Mouse (Mus musculus) limb, embryonic 11.5 days (tissue): ENCODE data around the gene Patz1. TPM values are rescaled to one million over a fixed set of nuclear protein-coding genes. Genes with fewer than 3 reads are reported as not detected.

ENCODE experiments used
- ATAC-seq: fragments of 200-750 bp; cut with Nextera tagmentation; 2 replicates; pipeline ENCODE4 v1.8.0; 2017; ENCODE audit warnings: low read depth; ENCODE audit not compliant: insufficient number of reproducible peaks, low FRiP score, low TSS enrichment
- DNase-seq: peaks from one replicate; pipeline ENCODE4 v3.0.0-alpha.2; 2015; ENCODE audit warnings: low spot score
- H3K27ac ChIP-seq: fragments of 300-500 bp; sonication (generic); replicated peaks from 2 replicates; pipeline ENCODE4 v1.5.1; 2014; ENCODE audit warnings: low read depth, mild to moderate bottlenecking, low read length
- H3K27me3 ChIP-seq: fragments of 300-500 bp; sonication (generic); 2 replicates; pipeline ENCODE4 v1.6.1; 2014; ENCODE audit warnings: mild to moderate bottlenecking, low read length, mixed read lengths; ENCODE audit not compliant: control insufficient read depth, insufficient read depth
- H3K36me3 ChIP-seq: fragments of 300-500 bp; sonication (generic); 2 replicates; pipeline ENCODE4 v1.6.1; 2014; ENCODE audit warnings: mild to moderate bottlenecking, low read length, moderate library complexity, mixed read lengths; ENCODE audit not compliant: control insufficient read depth, insufficient read depth
- H3K4me1 ChIP-seq: fragments of 300-500 bp; sonication (generic); 2 replicates; pipeline ENCODE4 v1.6.1; 2014; ENCODE audit warnings: low read length, mixed read lengths; ENCODE audit not compliant: control insufficient read depth, insufficient read depth
- H3K4me2 ChIP-seq: fragments of 300-500 bp; sonication (generic); 2 replicates; pipeline ENCODE4 v1.6.1; 2014; ENCODE audit warnings: low read depth, mild to moderate bottlenecking, moderate library complexity; ENCODE audit not compliant: severe bottlenecking
- H3K4me3 ChIP-seq: fragments of 300-500 bp; sonication (generic); 2 replicates; pipeline ENCODE4 v1.5.1; 2014; ENCODE audit warnings: low read depth, low read length
- H3K9ac ChIP-seq: fragments of 300-500 bp; sonication (generic); 2 replicates; pipeline ENCODE4 v1.6.1; 2014; ENCODE audit warnings: mild to moderate bottlenecking, low read length
- H3K9me3 ChIP-seq: fragments of 300-500 bp; sonication (generic); 2 replicates; pipeline ENCODE4 v1.6.1; 2016; ENCODE audit warnings: low read length; ENCODE audit not compliant: control insufficient read depth
- WGBS: fragments of 180-500 bp; shearing (Covaris S2); extraction: QIAGEN DNeasy Blood & Tissue Kit; methylation state at CpG from one replicate; pipeline ENCODE4 v1.1.7; 2014; 5-methylcytosine and 5-hydroxymethylcytosine counted together
- polyA plus RNA-seq: library from polyadenylated mRNA; unstranded; fragments of >200 nt; fragmentation: Nextera tagmentation; extraction: Ambion mirVana; gene quantifications from 2 replicates; pipeline ENCODE4 v1.2.1, GENCODE M21; 2014

Gene Patz1
- polyA plus RNA-seq, result 64.6 and 72.3 TPM in 2 replicates

DNA sequence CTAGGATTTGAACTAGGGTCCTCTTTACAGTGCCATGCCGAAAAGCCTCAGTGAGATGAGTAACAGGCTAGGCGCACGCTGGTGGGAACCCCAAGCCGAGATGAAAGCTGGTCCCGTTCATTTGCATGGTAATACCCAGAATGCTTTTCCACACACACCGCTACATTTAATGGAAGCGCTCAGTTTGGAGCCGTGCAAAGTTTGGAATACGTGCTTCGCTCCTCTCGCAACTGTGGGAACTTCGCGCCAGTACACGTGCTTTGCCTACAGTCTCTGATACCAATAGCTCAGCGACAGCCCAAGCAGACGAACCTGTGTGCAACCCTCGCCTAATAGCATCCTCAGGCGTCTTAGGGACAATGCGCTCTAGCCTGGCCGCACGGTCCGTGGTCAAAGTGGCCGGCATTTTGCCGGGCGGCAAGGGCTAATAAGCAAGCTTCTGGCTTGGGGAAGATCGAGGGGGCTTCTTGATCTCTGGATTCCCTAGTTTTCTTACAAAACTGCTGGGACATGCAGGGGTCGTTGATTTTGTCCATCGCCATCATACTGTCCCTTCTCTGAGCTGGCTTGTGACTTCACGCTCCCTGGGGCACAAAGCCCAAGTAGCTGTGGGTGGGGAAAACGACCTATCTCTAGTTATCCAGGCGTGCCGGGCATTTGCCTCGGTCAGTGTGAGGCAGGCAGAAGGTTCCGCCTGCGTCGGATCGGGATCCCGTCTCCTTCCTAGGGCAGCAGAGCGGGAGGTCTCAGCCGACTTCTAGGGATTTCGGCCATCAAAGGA, at the start of gene Patz1:
Gene Patz1 (plus strand): TSS at position 354 of the 781 bp plus-strand sequence.
- peak; percentile 49 for ATAC-seq
- under 1% methylated on average over 41 of the region's 41 CpGs for WGBS

DNA sequence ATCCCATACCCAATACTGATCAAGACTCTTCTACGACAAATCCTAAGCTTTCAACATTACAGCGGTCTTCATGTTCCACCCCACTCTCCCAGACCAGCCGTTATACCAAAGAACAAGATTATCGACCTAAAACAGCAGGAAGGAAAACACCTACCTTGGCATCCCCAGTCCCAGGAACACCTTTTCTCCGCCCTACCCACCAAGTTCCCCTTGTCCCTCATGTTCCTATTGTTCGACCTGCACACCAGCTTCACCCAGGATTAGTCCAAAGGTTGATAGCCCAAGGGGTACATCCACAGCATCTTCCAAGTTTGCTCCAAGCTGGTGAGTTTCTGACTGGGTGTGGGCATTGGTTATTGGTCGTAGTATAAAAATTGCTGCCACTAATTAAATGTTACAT, 46.3 kb upstream of the Patz1 start:
- H3K4me3 ChIP-seq, result no peak overlapping the region
- H3K36me3 ChIP-seq, result peaks cover 47% of the 10 kb centered on the region
- H3K27me3 ChIP-seq, result no peaks in the 10 kb centered on the region
- H3K4me1 ChIP-seq, result no peaks in the 10 kb centered on the region
- DNase-seq (no peak), ATAC-seq (no peak)
- H3K4me2 ChIP-seq, result no peak overlapping the region
- 93% methylated on average over 7 of the region's 7 CpGs for WGBS
- H3K9ac ChIP-seq, result no peak overlapping the region
- no peak overlapping the region for H3K27ac ChIP-seq
- H3K9me3 ChIP-seq, result no peaks in the 10 kb centered on the region

More for the DNA sequence above, at the start of gene Patz1:
- H3K9ac ChIP-seq, result peak within 1 kb of the TSS; percentile 100
- H3K9me3 ChIP-seq, result no peaks in the 10 kb centered on the region
- DNase-seq, result peak; percentile 76
- H3K27me3 ChIP-seq, result no peaks in the 10 kb centered on the region
- peaks cover 6% of the 10 kb centered on the region for H3K4me1 ChIP-seq
- peak within 1 kb of the TSS; percentile 91 for H3K4me3 ChIP-seq
- H3K36me3 ChIP-seq, result peaks cover 10% of the 10 kb centered on the region; the same call in 1 of the 2 replicates
- H3K27ac ChIP-seq, result peak within 1 kb of the TSS; percentile 99
- H3K4me2 ChIP-seq, result peak within 1 kb of the TSS; percentile 100

- H3K4me2 ChIP-seq, result no peak overlapping the region
- ATAC-seq, result no peak
- WGBS, result 84% methylated on average over 4 of the region's 4 CpGs
- no peaks in the 10 kb centered on the region for H3K4me1 ChIP-seq
- no peak overlapping the region for H3K4me3 ChIP-seq
- no peak overlapping the region for H3K27ac ChIP-seq
- DNase-seq, result no peak
- no peaks in the 10 kb centered on the region for H3K27me3 ChIP-seq
- no peaks in the 10 kb centered on the region for H3K9me3 ChIP-seq
- H3K9ac ChIP-seq, result no peak overlapping the region
- H3K36me3 ChIP-seq, result peaks cover 43% of the 10 kb centered on the region
These were observed 44.9 kb upstream of the Patz1 start for GRCm38 (mm10) chr11:3243771-3244170.

- no peak for ATAC-seq
- Histone ChIP-seq H3K36me3 (peaks cover 35% of the 10 kb centered on the region), H3K27me3 (no peaks in the 10 kb centered on the region), H3K4me3 (no peak overlapping the region), H3K4me1 (no peaks in the 10 kb centered on the region), H3K27ac (no peak overlapping the region), H3K4me2 (no peak overlapping the region), H3K9me3 (no peaks in the 10 kb centered on the region), H3K9ac (no peak overlapping the region)
- DNase-seq, result no peak
- WGBS, result 93% methylated on average over 2 of the region's 2 CpGs
These were observed 41.3 kb upstream of the Patz1 start for GRCm38 (mm10) chr11:3247387-3247786.

GRCm38 (mm10) chr11:3259537-3259936, 29.1 kb upstream of the Patz1 start:
- no peaks in the 10 kb centered on the region for H3K4me1 ChIP-seq
- WGBS, result 95% methylated on average over 1 of the region's 1 CpGs
- no peak overlapping the region for H3K4me2 ChIP-seq
- H3K36me3 ChIP-seq, result peaks cover 25% of the 10 kb centered on the region; the same call in 1 of the 2 replicates
- H3K4me3 ChIP-seq, result no peak overlapping the region
- no peaks in the 10 kb centered on the region for H3K27me3 ChIP-seq
- no peak overlapping the region for H3K27ac ChIP-seq
- H3K9ac ChIP-seq, result no peak overlapping the region
- DNase-seq, result no peak
- ATAC-seq, result no peak
- H3K9me3 ChIP-seq, result no peaks in the 10 kb centered on the region

DNA sequence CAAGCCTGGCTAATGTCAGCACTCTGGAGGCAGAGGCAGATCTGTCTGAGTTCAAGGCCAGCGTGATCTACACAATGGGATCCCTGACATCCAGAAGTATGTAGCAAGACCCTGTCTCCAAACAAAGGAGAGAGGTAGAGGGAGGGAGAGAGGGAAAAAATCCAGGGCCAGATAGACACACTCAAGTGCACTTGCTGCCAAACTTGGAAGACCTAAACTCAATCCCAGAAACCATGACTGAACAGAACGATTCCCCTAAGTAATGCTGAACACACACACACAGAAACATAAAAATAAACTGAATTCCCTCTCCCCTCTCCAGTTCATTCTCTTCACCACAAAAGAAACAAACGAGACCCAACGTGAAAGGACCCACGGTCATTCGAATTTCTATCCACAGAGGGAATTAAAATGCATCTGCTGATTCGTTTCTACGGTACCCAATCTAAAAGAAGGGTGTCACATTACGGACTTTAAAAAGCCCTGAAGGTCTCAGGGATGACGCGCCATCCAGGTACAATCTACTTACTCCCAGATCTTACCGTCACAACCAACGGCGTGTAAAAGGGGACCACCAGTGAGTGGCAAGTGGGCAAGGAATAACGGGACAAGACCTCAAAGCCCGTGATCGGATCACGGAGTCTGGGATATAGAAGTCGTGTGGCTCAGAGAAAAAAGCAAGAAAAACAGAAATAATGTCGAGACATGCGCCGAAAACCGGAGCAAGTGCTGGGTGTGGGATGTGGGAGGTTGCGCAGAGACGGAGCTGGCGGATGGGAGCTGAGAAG, 23.2 kb upstream of the Patz1 start:
- H3K36me3 ChIP-seq, result peaks cover 15% of the 10 kb centered on the region; the same call in 1 of the 2 replicates
- peak; percentile 65 for DNase-seq
- H3K4me1 ChIP-seq, result peaks cover 5% of the 10 kb centered on the region; the same call in 1 of the 2 replicates
- peak overlapping the region; percentile 93 for H3K4me3 ChIP-seq
- peak overlapping the region; percentile 96 for H3K27ac ChIP-seq
- H3K9ac ChIP-seq, result peak overlapping the region; percentile 99
- peak overlapping the region; percentile 68 for H3K4me2 ChIP-seq
- WGBS, result 2% methylated on average over 26 of the region's 26 CpGs
- no peaks in the 10 kb centered on the region for H3K27me3 ChIP-seq
- peak; percentile 4; the same call in 1 of the 2 replicates for ATAC-seq
- H3K9me3 ChIP-seq, result no peaks in the 10 kb centered on the region

GRCm38 (mm10) chr11:3266079-3266685, 22.5 kb upstream of the Patz1 start, which contains the start of gene Drg1:
Gene Drg1 (minus strand): TSS chr11:3266415.
- H3K9ac ChIP-seq, result peak within 1 kb of the TSS; percentile 99
- no peaks in the 10 kb centered on the region for H3K27me3 ChIP-seq
- ATAC-seq, result peak; percentile 97
- H3K4me3 ChIP-seq, result peak within 1 kb of the TSS; percentile 93
- H3K4me1 ChIP-seq, result peaks cover 5% of the 10 kb centered on the region; the same call in 1 of the 2 replicates
- WGBS, result under 1% methylated on average over 71 of the region's 72 CpGs
- H3K27ac ChIP-seq, result peak within 1 kb of the TSS; percentile 96
- H3K9me3 ChIP-seq, result no peaks in the 10 kb centered on the region
- peak within 1 kb of the TSS; percentile 68 for H3K4me2 ChIP-seq
- peak; percentile 95 for DNase-seq
- peaks cover 12% of the 10 kb centered on the region; the same call in 1 of the 2 replicates for H3K36me3 ChIP-seq

- Histone ChIP-seq H3K4me1 (peaks cover 5% of the 10 kb centered on the region; the same call in 1 of the 2 replicates), H3K27ac (no peak overlapping the region), H3K4me3 (peak overlapping the region; percentile 93), H3K4me2 (peak overlapping the region; percentile 68), H3K9ac (peak overlapping the region; percentile 99; the same call in 1 of the 2 replicates), H3K27me3 (no peaks in the 10 kb centered on the region), H3K36me3 (peaks cover 8% of the 10 kb centered on the region; the same call in 1 of the 2 replicates), H3K9me3 (no peaks in the 10 kb centered on the region)
- DNase-seq, result no peak
- no peak for ATAC-seq
- 58% methylated on average over 7 of the region's 7 CpGs for WGBS
These were observed 21.5 kb upstream of the Patz1 start for GRCm38 (mm10) chr11:3267133-3267532.
